Mouse (Mus musculus): ENCODE results near the gene Gtdc1.
"Not testable (repeated sequence)": the region's sequence is repeated elsewhere in the genome, so short reads cannot be mapped to it uniquely, and the experiment has no call there.

The Gtdc1 gene

GRCm38 (mm10) chr2:44721461-44721860 lies 206.0 kb downstream of the Gtdc1 start:
- no peak for DNase-seq

GRCm38 (mm10) chr2:44705883-44706615 lies 221.4 kb downstream of the Gtdc1 start:
- peak in 1 of 2 experiments; percentile 12 for DNase-seq

- no peak for DNase-seq
These were observed 227.2 kb downstream of the Gtdc1 start for GRCm38 (mm10) chr2:44700276-44700675.

- DNase-seq = no peak
These were observed 231.0 kb downstream of the Gtdc1 start for GRCm38 (mm10) chr2:44696441-44696840.

GRCm38 (mm10) chr2:44693898-44694297 lies 233.6 kb downstream of the Gtdc1 start:
- no peak for DNase-seq

GRCm38 (mm10) chr2:44664049-44664448 lies 263.4 kb downstream of the Gtdc1 start:
- DNase-seq = no peak

GRCm38 (mm10) chr2:44659870-44660269 lies 267.6 kb downstream of the Gtdc1 start:
- no peak for DNase-seq

GRCm38 (mm10) chr2:44659011-44659410 lies 268.4 kb downstream of the Gtdc1 start:
- no peak for DNase-seq

GRCm38 (mm10) chr2:44648537-44648936 lies 278.9 kb downstream of the Gtdc1 start:
- DNase-seq = no peak

- no peak for DNase-seq
These were observed 281.1 kb downstream of the Gtdc1 start for GRCm38 (mm10) chr2:44646398-44646797.

- DNase-seq = no peak
These were observed 288.1 kb downstream of the Gtdc1 start for GRCm38 (mm10) chr2:44639370-44639769.

GRCm38 (mm10) chr2:44638157-44638556 lies 289.3 kb downstream of the Gtdc1 start:
- no peak for DNase-seq

GRCm38 (mm10) chr2:44633971-44634370 lies 293.5 kb downstream of the Gtdc1 start:
- DNase-seq = no peak

GRCm38 (mm10) chr2:44633064-44633463 lies 294.4 kb downstream of the Gtdc1 start:
- DNase-seq = no peak

GRCm38 (mm10) chr2:44632584-44632983 lies 294.9 kb downstream of the Gtdc1 start:
- DNase-seq = no peak

GRCm38 (mm10) chr2:44631064-44631463 lies 296.4 kb downstream of the Gtdc1 start:
- DNase-seq = no peak

- DNase-seq = no peak
These were observed 298.7 kb downstream of the Gtdc1 start for GRCm38 (mm10) chr2:44628778-44629177.

GRCm38 (mm10) chr2:44625154-44625553 lies 302.3 kb downstream of the Gtdc1 start:
- no peak for DNase-seq

GRCm38 (mm10) chr2:44622471-44622870 lies 305.0 kb downstream of the Gtdc1 start:
- DNase-seq = no peak

- DNase-seq = not testable (repeated sequence)
These were observed 327.8 kb downstream of the Gtdc1 start for GRCm38 (mm10) chr2:44599653-44600052.

GRCm38 (mm10) chr2:44594276-44594675 lies 333.2 kb downstream of the Gtdc1 start:
- no peak for DNase-seq

GRCm38 (mm10) chr2:44590881-44591280 lies 336.6 kb downstream of the Gtdc1 start:
- DNase-seq = no peak

- DNase-seq = no peak
These were observed 343.4 kb downstream of the Gtdc1 start for GRCm38 (mm10) chr2:44584061-44584460.

GRCm38 (mm10) chr2:44583491-44583890 lies 344.0 kb downstream of the Gtdc1 start:
- no peak for DNase-seq

GRCm38 (mm10) chr2:44571810-44572209 lies 355.6 kb downstream of the Gtdc1 start:
- DNase-seq = no peak
